Mouse (Mus musculus) liver, embryonic 14 days (tissue): ENCODE data around the gene Awat1. TPM values are rescaled to one million over a fixed set of nuclear protein-coding genes. Genes with fewer than 3 reads are reported as not detected.

Experiments used
- polyA plus RNA-seq: library from polyadenylated mRNA; depleted of rRNA; stranded (reverse); fragments of >200 nt; gene quantifications from 2 replicates; pipeline ENCODE4 v1.2.3, GENCODE M21; 2012; rRNA removed

Gene Awat1
- polyA plus RNA-seq: not detected in 2 replicates

GRCm38 (mm10) chrX:100571951-100572350 is at the start of gene Awat1:
Gene Awat1, plus strand, starts transcription at chrX:100572251.

GRCm38 (mm10) chrX:100524471-100524870 is 47.6 kb upstream of the Awat1 start, which contains the start of gene Dgat2l6:
Gene Dgat2l6, plus strand, starts transcription at chrX:100524838.

GRCm38 (mm10) chrX:100594791-100595190 is 22.7 kb downstream of the Awat1 start, which contains the start of gene P2ry4:
Gene P2ry4, minus strand, starts transcription at chrX:100594869.

GRCm38 (mm10) chrX:100605314-100605713 is 33.3 kb downstream of the Awat1 start, which contains the start of gene Arr3:
Gene Arr3, plus strand, starts transcription at chrX:100605497.

GRCm38 (mm10) chrX:100625546-100625801 is 53.4 kb downstream of the Awat1 start, which contains the start of gene Kif4:
Gene Kif4, plus strand, starts transcription at chrX:100625737.

DNA sequence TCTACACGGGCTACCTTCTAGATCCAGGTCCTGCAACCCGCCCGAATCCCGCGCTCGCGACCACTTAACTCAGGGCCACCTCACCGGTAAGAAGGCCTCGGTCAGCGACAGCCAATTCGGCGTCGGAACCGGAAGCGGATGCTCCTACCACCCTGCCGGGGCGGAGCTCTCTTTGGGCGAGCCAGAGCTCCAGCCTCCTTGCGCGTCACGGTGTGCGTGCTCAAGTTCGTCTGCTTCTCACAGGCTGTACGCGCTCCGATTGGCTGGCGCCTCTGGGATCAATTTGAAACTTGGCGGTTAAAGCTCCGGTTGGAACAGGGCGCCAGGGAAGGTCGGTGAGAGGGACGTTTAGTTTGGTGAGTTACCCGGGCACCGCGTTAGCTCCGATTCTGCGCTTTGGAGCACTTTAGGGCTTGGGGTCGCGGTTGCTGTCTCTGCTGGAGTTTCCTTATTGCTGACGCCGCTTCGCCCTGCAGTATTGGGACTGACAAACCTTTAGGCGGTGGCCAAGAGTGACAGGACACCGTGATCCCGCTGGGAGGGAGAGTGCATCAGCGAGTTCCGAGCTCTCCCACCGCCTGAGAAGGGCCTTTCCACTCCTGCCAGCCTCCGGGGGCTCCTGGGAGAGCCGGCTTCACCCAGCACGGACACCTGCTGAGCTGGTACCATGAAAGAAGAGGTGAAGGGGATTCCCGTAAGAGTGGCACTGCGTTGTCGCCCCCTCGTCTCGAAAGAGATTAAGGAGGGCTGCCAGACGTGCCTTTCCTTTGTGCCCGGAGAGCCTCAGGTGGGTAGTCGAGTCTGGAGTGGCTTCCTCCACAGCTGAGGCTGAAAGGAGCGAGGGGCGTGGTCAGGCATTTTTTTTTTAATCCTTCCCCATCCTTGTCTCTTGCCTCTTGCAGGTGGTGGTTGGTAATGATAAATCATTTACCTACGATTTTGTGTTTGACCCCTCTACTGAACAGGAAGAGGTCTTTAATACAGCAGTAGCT is 54.0 kb downstream of the Awat1 start, which contains the start of gene Pdzd11:
Pdzd11 (minus strand) TSS at position 767 of the 992 bp plus-strand sequence.

Other genes starting within 250 kb of the Awat1 start
- gene Otud6a, start 143.2 kb upstream of the Awat1 start, polyA plus RNA-seq: not detected in 2 replicates
- 0.20 and 0.21 TPM in 2 replicates for gene Awat2, start 129.5 kb upstream of the Awat1 start, polyA plus RNA-seq
- gene Igbp1, start 78.0 kb upstream of the Awat1 start, polyA plus RNA-seq: 28.4 and 32.2 TPM in 2 replicates
- 0.01 TPM in 1 of 2 replicates, not detected in the other for gene Dgat2l6, start 47.4 kb upstream of the Awat1 start, polyA plus RNA-seq
- 0.15 and 0.20 TPM in 2 replicates for gene P2ry4, start 22.6 kb downstream of the Awat1 start, polyA plus RNA-seq
- not detected in 2 replicates for gene Arr3, start 33.2 kb downstream of the Awat1 start, polyA plus RNA-seq
- 14.6 and 16.9 TPM in 2 replicates for gene Kif4, start 53.5 kb downstream of the Awat1 start, polyA plus RNA-seq
- 29.0 and 29.5 TPM in 2 replicates for gene Pdzd11, start 54.3 kb downstream of the Awat1 start, polyA plus RNA-seq
- 0.28 and 0.44 TPM in 2 replicates for gene Gdpd2, start 157.6 kb downstream of the Awat1 start, polyA plus RNA-seq
- gene Dlg3, start 195.5 kb downstream of the Awat1 start, polyA plus RNA-seq: 1.9 and 2.3 TPM in 2 replicates